Mouse (Mus musculus) kidney, postnatal 0 days (tissue): ENCODE results near the gene Tmem266. TPM values are rescaled to one million over a fixed set of nuclear protein-coding genes. Genes with fewer than 3 reads are reported as not detected.
A peak's percentile ranks its signal among the peaks of the same experiment; 100 is the strongest.

Experiments
- ATAC-seq: fragments of 200-750 bp; cut with Nextera tagmentation; replicated peaks from 2 replicates; pipeline ENCODE4 v1.8.0; 2017; ENCODE audit warnings: low read depth, moderate number of reproducible peaks, moderate TSS enrichment, moderate library complexity; ENCODE audit not compliant: low FRiP score
- DNase-seq: peaks from one replicate; pipeline ENCODE4 v3.0.0-alpha.2; 2016; ENCODE audit warnings: low spot score
- H3K27ac ChIP-seq: fragments of 300-500 bp; sonication (generic); 2 replicates; pipeline ENCODE4 v1.5.1; 2014; ENCODE audit warnings: mild to moderate bottlenecking
- H3K27me3 ChIP-seq: fragments of 300-500 bp; sonication (generic); 2 replicates; pipeline ENCODE4 v1.6.1; 2014; ENCODE audit warnings: low read length, mixed read lengths; ENCODE audit not compliant: insufficient read depth
- H3K36me3 ChIP-seq: fragments of 300-500 bp; sonication (generic); 2 replicates; pipeline ENCODE4 v1.6.1; 2014; ENCODE audit warnings: low read length, mixed read lengths; ENCODE audit not compliant: insufficient read depth
- H3K4me1 ChIP-seq: fragments of 300-500 bp; sonication (generic); replicated peaks from 2 replicates; pipeline ENCODE4 v1.6.1; 2014; ENCODE audit warnings: antibody characterized with exemption, low read length, mixed read lengths; ENCODE audit not compliant: insufficient read depth
- H3K4me2 ChIP-seq: fragments of 300-500 bp; sonication (generic); 2 replicates; pipeline ENCODE4 v1.6.1; 2014; ENCODE audit warnings: mild to moderate bottlenecking, low read length, moderate library complexity, mixed read lengths
- H3K4me3 ChIP-seq: fragments of 300-500 bp; sonication (generic); replicated peaks from 2 replicates; pipeline ENCODE4 v1.5.1; 2014; ENCODE audit warnings: low read depth, low read length
- H3K9ac ChIP-seq: fragments of 300-500 bp; sonication (generic); 2 replicates; pipeline ENCODE4 v1.6.1; 2014; ENCODE audit warnings: low read depth, low read length
- H3K9me3 ChIP-seq: fragments of 300-500 bp; sonication (generic); replicated peaks from 2 replicates; pipeline ENCODE4 v1.6.1; 2016; ENCODE audit warnings: low read length, inconsistent platforms, mixed read lengths
- CTCF ChIP-seq: IDR thresholded peaks from 2 replicates; pipeline ENCODE4 v1.5.1; 2016; ENCODE audit warnings: antibody characterized with exemption, low read depth, mild to moderate bottlenecking, moderate library complexity
- whole genome bisulfite sequencing: fragments of 180-500 bp; shearing (Covaris S2); extraction: QIAGEN DNeasy Blood & Tissue Kit; methylation state at CpG from one replicate; pipeline ENCODE4 v1.1.7; 2014; 5-methylcytosine and 5-hydroxymethylcytosine counted together
- polyA plus RNA-seq: library from polyadenylated mRNA; unstranded; fragments of >200 nt; fragmentation: Nextera tagmentation; extraction: Ambion mirVana; gene quantifications from 2 replicates; pipeline ENCODE4 v1.2.1, GENCODE M21; 2015

Tmem266 gene
- polyA plus RNA-seq, 1 experiment from 2014 or later = 0.25 TPM

DNA sequence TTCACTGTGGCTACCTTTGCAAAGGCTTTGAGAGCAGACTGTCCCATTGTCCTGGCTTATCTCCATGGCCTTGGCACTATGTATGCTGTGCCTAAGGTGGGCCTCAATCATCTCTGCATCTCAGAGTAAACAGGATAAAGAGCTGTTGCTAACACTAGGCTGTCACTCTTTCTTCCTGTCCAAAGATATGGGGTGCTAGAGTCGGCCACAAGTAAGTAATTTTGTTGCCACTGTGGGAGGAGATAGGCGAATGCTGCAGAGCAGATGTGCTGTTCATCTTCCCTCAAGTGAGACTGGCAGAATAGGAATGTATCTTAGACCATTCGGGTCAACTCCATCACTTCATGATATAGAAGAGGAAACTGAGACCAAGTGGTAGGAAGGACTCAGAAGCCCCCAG, 28.0 kb downstream of the Tmem266 start:
- H3K27ac ChIP-seq = no peak overlapping the region
- H3K9ac ChIP-seq = no peak overlapping the region
- H3K27me3 ChIP-seq = 0 out of 2 replicates have a peak, but pooled peaks cover 4% of the 10 kb centered on the region
- no peak overlapping the region for H3K4me2 ChIP-seq
- TF ChIP-seq CTCF = no peak
- H3K4me3 ChIP-seq = no peak overlapping the region
- no peaks in the 10 kb centered on the region for H3K9me3 ChIP-seq
- no peak for DNase-seq
- 74% methylated on average over 3 of the region's 3 CpGs for WGBS
- ATAC-seq = no peak
- no peaks in the 10 kb centered on the region for H3K4me1 ChIP-seq
- H3K36me3 ChIP-seq = no peaks in the 10 kb centered on the region

DNA sequence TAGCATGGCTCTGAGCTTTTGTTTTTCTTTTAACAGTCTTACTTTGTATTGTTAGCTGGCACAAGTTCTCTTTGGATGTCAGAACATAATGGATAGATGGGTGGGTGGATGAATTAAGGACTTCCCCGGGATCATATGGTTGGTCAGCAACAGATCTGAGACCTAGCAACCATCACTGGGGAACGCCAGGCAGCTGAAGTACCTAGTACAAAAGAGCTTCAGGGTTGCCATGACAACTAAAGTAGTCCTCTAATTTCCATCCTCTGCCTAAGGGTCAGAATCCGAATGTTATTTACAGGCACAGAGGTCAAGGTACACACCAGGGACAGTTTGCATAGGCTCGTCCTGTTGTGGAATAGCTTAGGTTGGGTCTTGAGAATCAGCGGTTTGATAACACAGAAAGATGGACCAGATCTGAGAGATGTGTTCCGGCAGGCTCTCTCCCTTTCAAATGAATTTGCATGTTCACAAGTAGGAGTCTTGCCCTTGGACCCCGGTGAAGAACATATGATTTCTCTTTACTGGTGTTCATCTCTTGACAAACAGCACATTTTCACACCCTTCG, 28.6 kb downstream of the Tmem266 start:
- H3K27ac ChIP-seq = no peak overlapping the region
- no peak for TF ChIP-seq CTCF
- no peak for ATAC-seq
- H3K36me3 ChIP-seq = no peaks in the 10 kb centered on the region
- H3K4me1 ChIP-seq = no peaks in the 10 kb centered on the region
- no peak overlapping the region for H3K4me3 ChIP-seq
- WGBS = 59% methylated on average over 8 of the region's 8 CpGs
- DNase-seq = no peak
- no peak overlapping the region for H3K4me2 ChIP-seq
- no peak overlapping the region for H3K9ac ChIP-seq
- H3K27me3 ChIP-seq = 0 out of 2 replicates have a peak, but pooled peaks cover 4% of the 10 kb centered on the region
- no peaks in the 10 kb centered on the region for H3K9me3 ChIP-seq

- no peak for TF ChIP-seq CTCF
- WGBS = 97% methylated on average over 1 of the region's 1 CpGs
- H3K36me3 ChIP-seq = no peaks in the 10 kb centered on the region
- ATAC-seq = no peak
- H3K4me1 ChIP-seq = no peaks in the 10 kb centered on the region
- peaks cover 4% of the 10 kb centered on the region; the same call in 1 of the 2 replicates for H3K27me3 ChIP-seq
- DNase-seq = no peak
- no peak overlapping the region for H3K4me2 ChIP-seq
- no peak overlapping the region for H3K9ac ChIP-seq
- no peak overlapping the region for H3K27ac ChIP-seq
- H3K4me3 ChIP-seq = no peak overlapping the region
- H3K9me3 ChIP-seq = no peaks in the 10 kb centered on the region
Measured at GRCm38 (mm10) chr9:55357164-55357563, 30.5 kb downstream of the Tmem266 start.

- Histone ChIP-seq H3K4me3 (no peak overlapping the region), H3K4me2 (no peak overlapping the region), H3K9me3 (no peaks in the 10 kb centered on the region), H3K27ac (no peak overlapping the region), H3K36me3 (no peaks in the 10 kb centered on the region), H3K27me3 (no peaks in the 10 kb centered on the region; the same call in none of the 2 replicates), H3K9ac (no peak overlapping the region), H3K4me1 (no peaks in the 10 kb centered on the region)
- TF ChIP-seq CTCF = no peak
- 65% methylated on average over 3 of the region's 3 CpGs for WGBS
- ATAC-seq (no peak), DNase-seq (no peak)
Measured at GRCm38 (mm10) chr9:55360372-55360771, 33.7 kb downstream of the Tmem266 start.

DNA sequence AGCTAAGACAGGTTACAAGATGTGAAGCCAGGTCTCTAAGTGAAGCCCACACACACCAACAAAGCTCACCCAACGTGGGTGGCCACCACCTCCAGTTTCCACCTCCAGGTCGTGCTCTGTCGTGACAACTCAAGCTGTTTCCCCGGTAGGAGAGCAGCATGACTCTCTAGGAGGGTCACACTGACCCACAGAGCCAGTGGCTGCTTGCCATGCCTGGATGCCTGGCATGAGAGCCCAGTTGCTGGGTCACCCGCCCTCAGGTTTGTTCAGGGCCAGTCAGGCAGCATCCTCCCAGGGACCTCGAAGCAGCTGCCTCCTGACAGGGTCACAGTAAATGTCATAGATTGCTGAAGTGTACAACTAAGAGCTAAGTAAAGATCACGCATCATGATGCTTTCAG, 34.1 kb downstream of the Tmem266 start:
- no peak overlapping the region for H3K27ac ChIP-seq
- ATAC-seq (no peak; the same call in 1 of the 2 replicates), DNase-seq (no peak)
- WGBS = 34% methylated on average over 7 of the region's 7 CpGs
- no peak overlapping the region for H3K4me2 ChIP-seq
- H3K27me3 ChIP-seq = no peaks in the 10 kb centered on the region; the same call in none of the 2 replicates
- H3K4me3 ChIP-seq = no peak overlapping the region
- H3K9ac ChIP-seq = no peak overlapping the region
- no peaks in the 10 kb centered on the region for H3K36me3 ChIP-seq
- no peak for TF ChIP-seq CTCF
- no peaks in the 10 kb centered on the region for H3K9me3 ChIP-seq
- H3K4me1 ChIP-seq = no peaks in the 10 kb centered on the region

- DNase-seq (peak; percentile 31), ATAC-seq (no peak)
- WGBS = 32% methylated on average over 5 of the region's 5 CpGs
- Histone ChIP-seq H3K27me3 (no peaks in the 10 kb centered on the region; the same call in none of the 2 replicates), H3K4me1 (no peaks in the 10 kb centered on the region), H3K4me3 (no peak overlapping the region), H3K9me3 (no peaks in the 10 kb centered on the region), H3K36me3 (no peaks in the 10 kb centered on the region), H3K9ac (no peak overlapping the region), H3K4me2 (no peak overlapping the region), H3K27ac (no peak overlapping the region)
- TF ChIP-seq CTCF = no peak
Measured at GRCm38 (mm10) chr9:55361969-55362368, 35.3 kb downstream of the Tmem266 start.

GRCm38 (mm10) chr9:55363707-55364106, 37.0 kb downstream of the Tmem266 start:
- Histone ChIP-seq H3K4me3 (no peak overlapping the region), H3K9me3 (no peaks in the 10 kb centered on the region), H3K27ac (no peak overlapping the region), H3K9ac (no peak overlapping the region), H3K27me3 (no peaks in the 10 kb centered on the region; the same call in none of the 2 replicates), H3K4me2 (no peak overlapping the region), H3K36me3 (no peaks in the 10 kb centered on the region), H3K4me1 (no peaks in the 10 kb centered on the region)
- no peak for DNase-seq
- ATAC-seq = no peak
- no peak for TF ChIP-seq CTCF
